Mouse (Mus musculus): ENCODE measurements around the gene Phactr2. TPM values are rescaled to one million over a fixed set of nuclear protein-coding genes. Genes with fewer than 3 reads are reported as not detected.

The Phactr2 gene
- total RNA-seq, 2 experiments from 2014 or later: 26.3 to 28.1 TPM

DNA sequence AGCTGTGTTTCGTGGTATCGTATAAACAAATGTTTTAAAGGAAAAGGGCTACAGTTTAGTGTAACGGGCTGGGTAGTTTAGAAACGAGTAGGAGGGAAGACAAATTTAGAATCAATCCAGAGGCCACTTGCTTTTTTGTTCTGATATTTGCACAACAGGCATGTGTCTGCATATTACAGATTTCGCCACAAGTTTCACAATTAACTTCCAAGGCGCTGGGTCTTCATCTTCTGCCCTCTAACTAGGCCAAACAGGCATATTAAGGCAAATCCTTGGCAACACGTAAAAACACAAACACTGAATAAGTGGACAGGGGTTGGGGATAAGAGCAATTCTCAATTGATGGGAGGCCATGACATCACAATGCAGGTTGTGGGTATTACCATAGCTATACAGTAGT is 298.3 kb downstream of the Phactr2 start:
- DNase-seq (ENCODE audit: low spot score in 2 of 2): no peak

DNA sequence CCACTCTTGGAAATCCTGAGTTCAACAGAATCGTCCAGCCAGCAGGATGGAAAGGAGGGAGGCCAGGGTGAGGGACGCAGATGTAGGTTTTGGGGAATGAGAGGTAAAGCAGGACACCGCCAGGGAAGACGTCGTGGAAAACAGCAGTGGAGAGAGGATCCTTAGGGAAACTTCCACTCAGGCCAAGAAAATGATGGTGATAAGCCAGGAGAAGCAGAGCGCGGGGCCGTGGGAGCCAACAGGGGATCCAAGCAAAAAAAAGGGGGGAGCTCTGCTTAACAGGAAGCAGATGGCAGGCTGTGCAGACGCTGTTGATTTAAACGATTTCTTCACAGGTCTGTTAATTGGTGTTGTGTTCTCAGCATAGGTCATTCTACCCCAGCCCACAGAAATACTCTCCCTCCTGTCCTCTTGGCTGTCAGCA is 301.4 kb downstream of the Phactr2 start:
- no peak for DNase-seq (ENCODE audit: low spot score in 2 of 2)

DNA sequence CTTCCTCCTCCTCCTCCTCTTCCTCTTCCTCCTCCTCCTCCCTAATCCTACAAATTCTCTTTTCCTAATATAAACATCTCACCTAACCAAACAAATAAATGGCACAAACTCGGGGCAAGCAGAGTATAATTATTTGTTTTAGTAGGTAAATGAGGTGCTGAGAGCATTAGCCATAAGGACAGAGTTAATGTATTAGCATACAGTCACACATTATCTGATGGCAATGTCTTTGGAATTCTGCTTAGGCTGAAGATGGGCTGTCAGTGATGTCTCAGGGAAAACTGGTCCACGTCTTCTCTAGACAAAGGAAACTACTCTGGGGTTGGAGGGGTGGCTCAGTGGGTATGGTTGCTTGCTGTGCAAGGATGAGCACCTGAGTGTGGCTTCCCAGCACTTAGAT is 302.8 kb downstream of the Phactr2 start:
- DNase-seq (ENCODE audit: low spot score in 2 of 2): no peak

DNA sequence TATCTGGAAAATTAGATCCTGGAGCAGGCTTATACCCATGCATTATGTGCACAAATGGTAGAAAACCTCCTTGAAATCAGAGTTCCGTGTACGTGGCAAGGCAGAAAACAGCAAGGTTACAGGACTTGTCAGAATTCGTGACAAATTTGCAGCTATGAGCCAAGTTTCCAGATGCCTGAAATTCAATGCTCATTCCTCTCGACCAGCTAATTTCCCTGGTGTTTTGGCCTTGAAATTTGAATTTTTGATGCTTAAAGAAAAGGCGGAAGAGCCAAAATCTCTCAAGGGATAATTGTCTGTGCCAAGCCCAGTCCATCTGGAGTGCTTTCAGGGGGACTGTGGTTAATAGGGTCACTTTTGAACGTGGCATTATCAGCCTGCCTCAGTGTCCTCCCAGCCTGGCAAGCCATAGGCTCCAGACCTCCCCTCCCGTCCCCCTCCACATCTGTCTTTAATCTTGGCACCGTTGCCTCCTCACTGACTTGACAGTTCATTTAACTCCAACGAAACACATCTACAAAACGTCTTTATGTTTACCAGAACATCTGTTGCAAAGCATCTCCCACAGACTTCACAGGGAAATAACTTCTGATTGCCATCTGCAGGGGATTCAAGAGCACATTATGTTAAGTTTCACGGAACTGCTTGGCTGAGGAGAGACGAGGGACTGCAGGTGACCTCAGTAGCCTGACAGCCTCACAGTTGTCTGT is 303.3 kb downstream of the Phactr2 start:
- DNase-seq (ENCODE audit: low spot score in 2 of 2): peak; percentile 11 to 20

DNA sequence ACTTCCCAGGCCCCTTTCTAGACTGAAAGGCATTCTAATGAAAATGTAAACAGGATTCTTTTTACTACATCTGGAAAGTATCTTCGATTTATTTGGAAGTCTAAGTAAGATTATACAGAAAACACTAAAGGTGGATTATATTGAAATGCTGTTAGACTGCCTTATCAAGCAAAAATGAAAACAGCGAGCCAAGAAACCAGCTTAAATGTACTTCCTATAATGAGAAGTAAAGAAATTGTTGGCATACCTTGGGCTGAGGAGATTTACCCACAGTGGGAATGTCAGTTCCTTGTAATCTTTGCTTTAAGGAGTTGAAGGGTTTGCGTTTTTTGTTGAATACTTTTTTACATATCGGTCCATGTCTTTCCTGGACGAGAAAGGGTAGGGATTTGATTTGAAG is 305.8 kb downstream of the Phactr2 start:
- no peak for DNase-seq (ENCODE audit: low spot score in 2 of 2)

DNA sequence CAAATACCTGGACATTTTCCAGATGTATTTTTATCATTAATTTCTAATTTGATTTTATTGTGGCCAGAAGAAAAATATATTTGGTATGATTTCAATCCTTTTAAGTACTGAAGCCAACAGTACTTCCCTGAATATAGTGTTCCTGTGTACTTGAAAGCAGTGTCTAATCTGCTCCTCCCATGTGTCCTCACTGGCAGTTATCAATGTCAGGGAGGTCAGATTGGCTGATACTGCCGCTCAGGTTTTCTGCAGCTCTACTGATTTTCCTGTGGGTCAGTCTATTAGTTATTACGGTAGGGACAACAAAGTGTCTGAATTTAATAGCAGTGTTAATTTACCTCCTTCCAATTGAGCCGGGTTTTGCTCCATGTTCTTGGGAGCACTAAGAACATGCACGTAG is 312.2 kb downstream of the Phactr2 start:
- DNase-seq (ENCODE audit: low spot score in 2 of 2): no peak

DNA sequence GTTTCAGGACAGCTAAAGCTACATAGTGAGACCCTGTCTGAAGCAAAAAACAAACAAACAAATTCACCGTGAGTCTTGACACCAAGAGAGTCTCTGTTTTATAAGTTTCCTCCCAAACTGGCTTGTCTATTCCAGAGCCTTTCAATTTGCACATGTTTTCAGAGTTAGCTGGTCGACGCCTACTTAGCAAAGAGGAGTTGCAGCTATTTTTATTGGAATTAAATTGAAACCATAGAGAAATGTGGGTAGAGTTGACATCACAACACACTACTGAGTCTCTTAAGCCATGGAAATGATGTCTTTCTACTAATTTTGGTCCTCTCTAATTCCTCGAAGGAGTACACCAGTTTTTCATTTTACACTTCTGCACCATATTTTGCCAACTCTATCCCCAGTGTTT is 313.3 kb downstream of the Phactr2 start:
- DNase-seq (ENCODE audit: low spot score in 2 of 2): no peak

Other genes starting within 250 kb of the Phactr2 start
- gene Fuca2, start 25.1 kb upstream of the Phactr2 start, total RNA-seq (2021): 10 to 100 TPM; 41.9 to 45.1 TPM
- 1 to 10 TPM; 7.5 to 8.2 TPM for gene Adat2, start 78.5 kb upstream of the Phactr2 start, total RNA-seq (2021)
- gene Pex3, start 78.7 kb upstream of the Phactr2 start, total RNA-seq (2021): 10 to 100 TPM; 23.8 to 24.8 TPM

Data from layer of hippocampus, postnatal 14 days (tissue).